Mouse (Mus musculus) liver, postnatal 0 days (tissue): ENCODE data around the gene Prss34. TPM values are rescaled to one million over a fixed set of nuclear protein-coding genes. Genes with fewer than 3 reads are reported as not detected.

ENCODE experiments used
- ATAC-seq: fragments of 200-750 bp; cut with Nextera tagmentation; 2 replicates; pipeline ENCODE4 v1.8.0; 2017; ENCODE audit warnings: mild to moderate bottlenecking, moderate library complexity
- DNase-seq: peaks from one replicate; pipeline ENCODE4 v3.0.0-alpha.2; 2016
- H3K27ac ChIP-seq: fragments of 300-500 bp; sonication (generic); 2 replicates; pipeline ENCODE4 v1.5.1; 2014; ENCODE audit warnings: antibody characterized with exemption, moderate library complexity, mild to moderate bottlenecking, low read depth
- H3K27me3 ChIP-seq: fragments of 300-500 bp; sonication (generic); 2 replicates; pipeline ENCODE4 v1.6.1; 2014; ENCODE audit warnings: low read length, control low read depth, mixed read lengths; ENCODE audit not compliant: insufficient read depth
- H3K36me3 ChIP-seq: fragments of 300-500 bp; sonication (generic); replicated peaks from 2 replicates; pipeline ENCODE4 v1.6.1; 2014; ENCODE audit warnings: mild to moderate bottlenecking, control low read depth, low read length, moderate library complexity, mixed read lengths; ENCODE audit not compliant: insufficient read depth
- H3K4me1 ChIP-seq: fragments of 300-500 bp; sonication (generic); 2 replicates; pipeline ENCODE4 v1.6.1; 2014; ENCODE audit warnings: antibody characterized with exemption, mild to moderate bottlenecking, control low read depth; ENCODE audit not compliant: insufficient read depth
- H3K4me2 ChIP-seq: fragments of 300-500 bp; sonication (generic); 2 replicates; pipeline ENCODE4 v1.6.1; 2014; ENCODE audit warnings: low read depth, mild to moderate bottlenecking, low read length, moderate library complexity, mixed read lengths
- H3K4me3 ChIP-seq: fragments of 300-500 bp; sonication (generic); 2 replicates; pipeline ENCODE4 v1.5.1; 2014; ENCODE audit warnings: low read depth, low read length
- H3K9ac ChIP-seq: fragments of 300-500 bp; sonication (generic); replicated peaks from 2 replicates; pipeline ENCODE4 v1.6.1; 2014; ENCODE audit warnings: mild to moderate bottlenecking, moderate library complexity
- H3K9me3 ChIP-seq: fragments of 300-500 bp; sonication (generic); 2 replicates; pipeline ENCODE4 v1.6.1; 2016; ENCODE audit warnings: mild to moderate bottlenecking, control low read depth, low read length, mixed read lengths
- CTCF ChIP-seq: sonication (generic); IDR thresholded peaks from 2 replicates; pipeline ENCODE4 v1.5.1; 2016; ENCODE audit warnings: antibody characterized with exemption, low read depth
- EP300 ChIP-seq: IDR thresholded peaks from 2 replicates; pipeline ENCODE4 v1.6.1; 2016; ENCODE audit warnings: antibody characterized with exemption, low read depth, mild to moderate bottlenecking
- WGBS: fragments of 180-500 bp; shearing (Covaris S2); extraction: QIAGEN DNeasy Blood & Tissue Kit; methylation state at CpG from one replicate; pipeline ENCODE4 v1.1.7; 2014; ENCODE audit not compliant: insufficient replicate concordance; 5-methylcytosine and 5-hydroxymethylcytosine counted together
- polyA plus RNA-seq: library from polyadenylated mRNA; unstranded; fragments of >200 nt; fragmentation: Nextera tagmentation; extraction: Ambion mirVana; gene quantifications from 2 replicates; pipeline ENCODE4 v1.2.1, GENCODE M21; 2015

Gene Prss34
- polyA plus RNA-seq, result 11.1 and 15.4 TPM in 2 replicates

- Histone ChIP-seq H3K4me1 (no peaks in the 10 kb centered on the region), H3K4me3 (no peak within 1 kb of the TSS), H3K27me3 (0 out of 2 replicates have a peak, but pooled peaks cover 2% of the 10 kb centered on the region), H3K27ac (no peak within 1 kb of the TSS), H3K4me2 (no peak within 1 kb of the TSS), H3K9ac (no peak within 1 kb of the TSS), H3K9me3 (no peaks in the 10 kb centered on the region), H3K36me3 (no peaks in the 10 kb centered on the region)
- DNase-seq (no peak), ATAC-seq (no peak)
- WGBS, result 69% methylated on average over 5 of the region's 5 CpGs
- no peak for TF ChIP-seq CTCF
- no peak for TF ChIP-seq EP300
Measured at GRCm38 (mm10) chr17:25298094-25298493, at the start of gene Prss34. TSS of gene Prss34 (plus strand) at chr17:25298394.

GRCm38 (mm10) chr17:25250181-25250835 lies 47.9 kb upstream of the Prss34 start:
- 75% methylated on average over 8 of the region's 8 CpGs for WGBS
- ATAC-seq, result no peak

GRCm38 (mm10) chr17:25252643-25253042 lies 45.6 kb upstream of the Prss34 start:
- no peak overlapping the region for H3K4me3 ChIP-seq
- H3K36me3 ChIP-seq, result no peaks in the 10 kb centered on the region
- peaks cover 37% of the 10 kb centered on the region for H3K27me3 ChIP-seq
- no peaks in the 10 kb centered on the region for H3K9me3 ChIP-seq
- H3K4me1 ChIP-seq, result peaks cover 10% of the 10 kb centered on the region
- H3K4me2 ChIP-seq, result no peak overlapping the region
- TF ChIP-seq CTCF, result no peak
- TF ChIP-seq EP300, result no peak
- H3K9ac ChIP-seq, result no peak overlapping the region
- ATAC-seq (no peak), DNase-seq (no peak)
- no peak overlapping the region for H3K27ac ChIP-seq
- 54% methylated on average over 3 of the region's 3 CpGs for WGBS

More at GRCm38 (mm10) chr17:25250181-25250835, 47.9 kb upstream of the Prss34 start:
- Histone ChIP-seq H3K4me2 (no peak overlapping the region), H3K9ac (no peak overlapping the region), H3K9me3 (no peaks in the 10 kb centered on the region), H3K4me1 (no peaks in the 10 kb centered on the region), H3K4me3 (no peak overlapping the region), H3K27me3 (peaks cover 24% of the 10 kb centered on the region), H3K36me3 (no peaks in the 10 kb centered on the region), H3K27ac (no peak overlapping the region)
- TF ChIP-seq CTCF (no peak), EP300 (no peak)
- no peak for DNase-seq

- no peak overlapping the region for H3K4me2 ChIP-seq
- H3K9me3 ChIP-seq, result no peaks in the 10 kb centered on the region
- no peak overlapping the region for H3K9ac ChIP-seq
- peaks cover 37% of the 10 kb centered on the region for H3K27me3 ChIP-seq
- 0 out of 2 replicates have a peak, but pooled peaks cover 3% of the 10 kb centered on the region for H3K36me3 ChIP-seq
- DNase-seq, result no peak
- peaks cover 10% of the 10 kb centered on the region for H3K4me1 ChIP-seq
- TF ChIP-seq CTCF, result no peak
- no peak for TF ChIP-seq EP300
- ATAC-seq, result no peak
- no peak overlapping the region for H3K27ac ChIP-seq
- no peak overlapping the region for H3K4me3 ChIP-seq
- 38% methylated on average over 10 of the region's 10 CpGs for WGBS
Measured at GRCm38 (mm10) chr17:25253760-25254159, 44.4 kb upstream of the Prss34 start.

- ATAC-seq (no peak), DNase-seq (no peak)
- no peak overlapping the region for H3K9ac ChIP-seq
- 63% methylated on average over 2 of the region's 2 CpGs for WGBS
- no peak overlapping the region for H3K27ac ChIP-seq
- H3K4me1 ChIP-seq, result peaks cover 10% of the 10 kb centered on the region
- TF ChIP-seq EP300 (no peak), CTCF (no peak)
- no peak overlapping the region for H3K4me3 ChIP-seq
- no peaks in the 10 kb centered on the region for H3K9me3 ChIP-seq
- H3K27me3 ChIP-seq, result peaks cover 37% of the 10 kb centered on the region
- H3K36me3 ChIP-seq, result peaks cover 10% of the 10 kb centered on the region
- no peak overlapping the region for H3K4me2 ChIP-seq
Measured at GRCm38 (mm10) chr17:25255110-25255509, 43.1 kb upstream of the Prss34 start.

GRCm38 (mm10) chr17:25256140-25256754 lies 41.9 kb upstream of the Prss34 start, which contains the start of gene Baiap3:
TSS of gene Baiap3 (minus strand) at chr17:25256364.
- peaks cover 12% of the 10 kb centered on the region for H3K36me3 ChIP-seq
- ATAC-seq, result no peak
- H3K4me1 ChIP-seq, result peaks cover 10% of the 10 kb centered on the region
- peaks cover 34% of the 10 kb centered on the region for H3K27me3 ChIP-seq
- peak within 1 kb of the TSS; percentile 33 for H3K4me3 ChIP-seq
- H3K4me2 ChIP-seq, result peak within 1 kb of the TSS; percentile 61
- DNase-seq, result no peak
- TF ChIP-seq CTCF (no peak), EP300 (no peak)
- H3K27ac ChIP-seq, result no peak within 1 kb of the TSS
- 5% methylated on average over 24 of the region's 35 CpGs for WGBS
- H3K9ac ChIP-seq, result 0 out of 2 replicates have a peak within 1 kb of the TSS, but pooled peaks have one; percentile 11
- no peaks in the 10 kb centered on the region for H3K9me3 ChIP-seq
